Mouse (Mus musculus): Measurements from ENCODE around the gene Litaf.

DNA sequence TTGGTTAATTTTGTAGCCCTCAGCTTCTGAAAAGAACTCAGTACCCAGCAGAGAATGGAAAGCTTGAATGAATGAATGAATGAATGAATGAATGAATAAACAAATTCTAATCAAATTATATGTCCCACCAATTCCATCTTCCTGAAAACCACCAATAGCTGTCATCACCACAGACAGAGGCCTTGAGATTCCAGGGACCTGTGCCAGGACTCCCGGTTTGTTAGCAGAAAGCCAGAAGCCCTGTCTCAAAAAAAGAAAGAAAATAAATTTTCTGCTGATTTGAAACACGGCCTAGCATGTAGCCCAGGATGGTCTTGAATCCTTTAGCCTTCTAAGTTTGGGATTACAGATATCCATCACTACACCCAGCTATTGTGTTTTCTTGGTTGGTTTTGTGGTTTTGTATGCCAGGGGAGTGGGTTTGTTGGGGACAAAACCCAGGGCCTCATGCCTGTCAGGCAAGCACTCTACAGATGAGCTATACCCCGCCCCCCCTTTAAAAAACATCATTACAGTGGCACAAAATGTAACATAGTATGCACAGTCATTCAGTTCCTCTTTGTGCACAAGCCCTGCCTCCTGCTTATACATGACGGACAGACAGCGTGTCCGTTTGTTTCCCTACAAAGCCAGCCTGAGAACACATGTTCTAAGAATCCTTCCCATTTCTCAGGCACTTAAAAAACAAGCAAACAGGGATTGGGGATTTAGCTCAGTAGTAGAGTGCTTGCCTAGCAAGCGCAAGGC is 120.4 kb downstream of the Litaf start:
- no peak for TF ChIP-seq CTCF (IDR thresholded peaks at IDR 0.05 in 2 of 3, conservative IDR thresholded peaks at IDR 0.05 in 1 of 3; ENCODE audit: control insufficient read depth in 1 of 3, insufficient read depth in 1 of 3, low read depth in 2 of 3, low read length in 3 of 3, poor library complexity in 1 of 3, severe bottlenecking in 1 of 3)
- TF ChIP-seq HCFC1 (IDR thresholded peaks at IDR 0.05; ENCODE audit: low read depth, low read length): no peak
- no peak for TF ChIP-seq POLR2A (IDR thresholded peaks at IDR 0.05; ENCODE audit: control insufficient read depth in 1 of 2, insufficient read depth in 1 of 2, low read depth in 1 of 2, low read length in 2 of 2, poor library complexity in 1 of 2)
- TF ChIP-seq EP300 (IDR thresholded peaks at IDR 0.05; ENCODE audit: low read depth in 1 of 2, low read length in 2 of 2): no peak
- TF ChIP-seq USF1 (IDR thresholded peaks at IDR 0.05; ENCODE audit: low read depth, low read length): no peak
- TF ChIP-seq CHD2 (IDR thresholded peaks at IDR 0.05; ENCODE audit: low read length): no peak
- TF ChIP-seq ZKSCAN1 (IDR thresholded peaks at IDR 0.05; ENCODE audit: low read depth, low read length): no peak
- TF ChIP-seq E2F4 (IDR thresholded peaks at IDR 0.05; ENCODE audit: borderline replicate concordance, low read depth, low read length): no peak
- TF ChIP-seq NELFE (IDR thresholded peaks at IDR 0.05; ENCODE audit: low read depth, low read length): no peak

All from MEL (cell line).